Mouse (Mus musculus): ENCODE results near the gene Prickle1. TPM values are rescaled to one million over a fixed set of nuclear protein-coding genes. Genes with fewer than 3 reads are reported as not detected.

Gene Prickle1
- total RNA-seq, 2 experiments from 2014 or later, result 8.1 to 10.6 TPM

DNA sequence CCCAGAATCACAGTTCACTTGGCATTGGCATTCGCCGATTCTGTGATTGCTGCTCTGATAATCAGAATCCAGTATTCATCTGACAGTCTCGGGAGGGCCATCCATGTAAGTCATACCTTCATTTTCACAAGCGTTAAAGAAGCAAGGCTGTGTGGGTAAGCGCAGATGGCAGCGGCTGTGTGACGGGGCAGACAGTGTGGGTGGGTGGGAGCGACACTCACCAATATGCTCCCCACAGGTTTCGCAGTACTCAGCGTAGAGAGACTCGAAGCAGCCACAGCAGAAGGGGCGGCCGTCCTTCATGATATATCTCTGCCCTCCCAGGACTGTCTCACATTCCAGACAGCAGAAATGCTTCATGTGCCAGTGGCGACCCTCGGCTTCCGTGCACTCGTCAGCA, 90.9 kb downstream of the Prickle1 start:
- DNase-seq, result no peak

DNA sequence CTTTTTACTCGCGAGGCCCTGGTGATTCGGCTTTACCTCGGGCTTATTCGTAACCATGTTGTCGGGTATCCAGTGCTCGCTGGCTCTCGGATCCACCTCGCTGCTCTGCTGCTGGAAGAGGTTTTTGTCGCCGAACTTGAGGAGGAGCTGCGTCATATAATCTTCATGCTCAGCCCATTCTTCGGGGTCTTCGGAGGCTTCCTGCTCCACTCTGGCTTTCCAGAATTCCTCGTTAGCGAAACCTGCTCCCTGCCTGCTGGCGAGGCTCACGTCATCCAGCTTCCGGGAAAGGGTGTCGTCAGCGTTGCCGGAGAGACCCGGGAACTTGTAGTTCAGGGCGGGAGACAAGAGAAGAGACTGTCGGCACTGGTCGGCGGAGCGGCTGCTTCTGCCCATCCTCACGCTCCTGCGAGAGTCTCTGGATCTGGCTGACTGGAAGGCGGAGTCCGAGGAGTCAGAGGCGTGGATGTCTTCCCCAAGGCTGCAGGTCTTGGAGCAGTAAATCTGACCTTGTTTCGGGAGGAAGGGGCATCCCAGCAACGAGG, 92.4 kb downstream of the Prickle1 start:
- DNase-seq, result no peak

GRCm38 (mm10) chr15:93502703-93503102, 93.0 kb downstream of the Prickle1 start:
- DNase-seq, result no peak

GRCm38 (mm10) chr15:93499866-93500265, 95.8 kb downstream of the Prickle1 start:
- DNase-seq, result no peak

GRCm38 (mm10) chr15:93494700-93495099, 101.0 kb downstream of the Prickle1 start:
- DNase-seq, result no peak

- no peak for DNase-seq
These were observed 106.1 kb downstream of the Prickle1 start for GRCm38 (mm10) chr15:93489597-93489996.

GRCm38 (mm10) chr15:93486066-93486465, 109.6 kb downstream of the Prickle1 start:
- no peak for DNase-seq

GRCm38 (mm10) chr15:93485252-93485651, 110.4 kb downstream of the Prickle1 start:
- no peak for DNase-seq

GRCm38 (mm10) chr15:93484261-93484710, 111.4 kb downstream of the Prickle1 start:
- no peak for DNase-seq

DNA sequence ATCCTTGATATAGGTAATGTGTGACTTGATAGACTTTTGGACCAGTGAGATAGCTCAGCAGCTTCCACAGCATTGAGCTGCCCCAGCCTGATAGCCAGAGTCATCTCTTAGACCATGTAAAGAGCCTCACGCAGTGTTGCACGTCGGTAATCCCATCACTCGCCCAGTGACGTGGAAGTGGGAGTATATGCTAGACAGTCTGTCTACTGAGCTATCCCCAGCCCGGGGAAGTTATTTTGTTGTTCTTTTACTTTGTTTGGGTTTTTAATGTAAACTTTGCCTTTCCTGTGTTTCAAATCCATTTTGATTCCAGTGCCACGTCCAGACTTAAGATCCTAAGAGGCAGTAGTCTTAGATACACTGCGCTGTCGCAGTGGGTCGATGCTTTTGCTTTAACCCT, 114.6 kb downstream of the Prickle1 start:
- no peak for DNase-seq

GRCm38 (mm10) chr15:93479445-93479844, 116.2 kb downstream of the Prickle1 start:
- DNase-seq, result no peak

- DNase-seq, result no peak
These were observed 117.0 kb downstream of the Prickle1 start for GRCm38 (mm10) chr15:93478676-93479075.

DNA sequence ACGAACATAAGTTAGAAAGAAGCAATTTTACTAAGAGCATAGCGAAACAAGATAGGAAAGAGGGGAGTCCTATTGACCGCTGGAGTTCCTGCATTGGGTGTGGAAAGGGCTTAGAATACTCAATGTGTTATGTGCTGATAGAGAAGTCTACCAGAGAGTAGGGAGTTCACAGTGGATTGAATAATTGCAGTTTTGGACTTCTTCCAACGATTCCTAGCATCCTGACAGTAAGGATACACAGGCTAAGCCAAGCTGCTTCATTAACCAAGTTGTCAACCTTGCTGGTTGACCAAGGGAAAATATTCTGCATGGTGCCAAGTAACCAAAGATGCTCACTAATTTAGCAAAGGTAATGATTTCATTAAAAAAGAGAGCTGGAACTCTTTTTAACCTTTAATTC, 118.0 kb downstream of the Prickle1 start:
- no peak for DNase-seq

- no peak for DNase-seq
These were observed 120.0 kb downstream of the Prickle1 start for GRCm38 (mm10) chr15:93475688-93476087.

DNA sequence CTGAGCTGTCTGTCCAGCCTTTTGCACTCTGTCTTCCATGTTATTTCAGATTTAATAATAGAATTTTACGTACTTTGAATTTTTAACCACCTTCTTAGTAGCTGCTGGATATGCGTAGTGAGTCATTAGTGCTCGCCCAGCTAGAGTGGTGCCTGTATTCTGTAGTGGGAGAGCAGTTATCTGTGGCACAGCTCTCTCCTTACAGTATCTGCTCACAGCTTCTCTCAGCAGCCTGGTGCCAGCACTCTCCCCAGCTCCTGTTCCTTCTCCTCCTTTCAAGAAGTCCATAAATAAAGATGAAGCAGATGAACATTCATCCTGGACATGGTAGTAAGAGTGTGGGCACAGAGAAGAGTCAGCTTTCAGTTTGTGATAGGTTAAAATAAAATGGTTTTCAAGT, 121.4 kb downstream of the Prickle1 start:
- DNase-seq, result no peak

DNA sequence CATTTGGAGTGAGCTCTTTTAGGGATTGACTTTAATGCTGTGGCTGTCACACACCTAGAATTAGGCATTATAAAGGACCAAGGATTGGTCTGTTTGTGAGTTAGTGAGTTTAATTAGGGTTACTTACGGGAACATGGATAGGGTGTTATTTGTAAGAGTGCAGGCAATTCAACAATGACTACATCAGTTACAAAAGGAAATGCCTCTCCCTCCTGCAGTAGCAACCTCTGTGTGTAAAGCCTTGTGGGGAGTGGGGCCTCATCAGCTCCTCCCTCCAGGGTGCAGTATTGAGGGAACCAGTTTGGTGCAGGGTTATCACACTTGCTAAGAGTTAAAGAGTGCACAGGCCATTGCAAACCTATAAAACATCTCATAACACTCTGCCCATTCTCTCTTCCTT, 123.6 kb downstream of the Prickle1 start:
- DNase-seq, result no peak

DNA sequence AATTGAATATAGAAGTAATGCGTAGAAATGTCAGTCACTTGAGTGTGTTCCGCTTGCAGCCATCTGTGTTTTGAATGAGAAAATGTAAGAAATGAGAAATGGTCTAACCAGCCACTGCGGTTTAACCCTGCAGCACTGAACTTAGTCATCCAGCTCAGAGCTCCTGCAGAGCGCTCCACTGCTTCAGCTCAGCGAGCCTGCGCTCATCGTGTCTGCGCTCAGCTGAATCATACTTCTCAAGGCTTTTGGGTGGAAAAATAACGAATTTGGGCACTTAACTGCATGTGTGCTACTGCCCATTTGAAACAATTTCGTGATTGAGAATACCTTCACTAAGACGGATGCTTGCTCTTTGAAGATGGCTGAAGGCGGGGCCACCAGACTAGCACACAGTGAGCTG, 124.0 kb downstream of the Prickle1 start:
- no peak for DNase-seq

DNA sequence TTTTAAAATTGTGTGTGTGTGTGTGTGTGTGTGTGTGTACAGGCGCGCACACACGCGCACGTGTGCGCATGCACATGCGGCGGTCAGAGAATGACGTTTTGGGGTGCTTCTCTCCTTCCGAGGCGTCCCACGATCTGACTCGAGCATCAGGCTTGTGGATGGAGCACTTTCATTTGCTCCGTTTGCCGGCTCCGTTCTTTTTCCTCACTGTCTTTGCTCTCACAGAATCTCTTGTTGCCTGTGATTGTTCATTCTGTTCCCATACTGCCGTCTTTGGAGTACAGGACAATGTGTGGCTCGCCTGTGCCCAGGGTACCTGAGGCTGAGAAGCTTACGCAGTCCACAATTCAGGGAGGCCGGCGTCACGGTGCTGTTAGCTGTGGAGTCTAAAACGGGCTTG, 134.6 kb downstream of the Prickle1 start:
- no peak for DNase-seq

DNA sequence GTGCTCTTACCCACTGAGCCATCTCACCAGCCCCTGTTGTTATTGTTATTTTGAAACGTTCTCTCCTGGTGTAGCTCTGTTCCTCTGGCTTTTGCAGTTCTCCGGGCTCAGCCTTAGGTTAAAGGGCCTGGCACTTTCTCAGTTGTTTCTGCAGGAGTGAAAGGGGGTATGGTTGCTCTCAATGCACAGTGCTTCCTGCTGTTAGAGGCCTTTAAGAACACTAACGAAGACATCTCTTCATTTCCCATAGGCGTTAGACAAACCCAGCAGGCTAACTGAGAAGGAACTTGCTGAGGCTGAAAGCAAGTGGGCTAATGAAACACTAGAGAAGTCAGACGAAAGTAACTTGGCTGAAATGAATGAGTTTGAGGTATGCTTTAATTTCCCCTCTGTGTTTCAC, 136.3 kb downstream of the Prickle1 start:
- no peak for DNase-seq

GRCm38 (mm10) chr15:93456005-93456404, 139.7 kb downstream of the Prickle1 start:
- DNase-seq, result no peak

DNA sequence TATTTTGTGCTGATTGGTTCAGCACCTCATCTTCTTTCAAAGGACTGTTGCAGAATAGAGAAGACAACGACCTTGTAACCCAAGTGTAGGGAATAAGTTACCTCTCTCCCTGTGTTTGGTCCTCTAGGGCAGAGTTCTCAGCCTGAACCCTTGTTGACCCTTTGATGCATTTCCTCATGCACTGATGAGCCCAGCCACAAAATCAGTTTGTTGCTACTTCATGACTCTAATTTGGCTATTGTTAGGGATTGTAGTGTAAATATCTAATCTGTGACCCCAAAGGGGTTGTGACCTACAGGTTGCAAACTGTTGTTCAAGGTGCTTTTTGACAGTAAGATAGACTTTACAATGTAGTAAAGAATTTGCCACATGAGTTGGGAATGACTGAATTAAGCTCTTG, 142.4 kb downstream of the Prickle1 start:
- DNase-seq, result no peak
